Mouse (Mus musculus) heart, postnatal 0 days (tissue): Measurements from ENCODE around the gene Ints12.

ENCODE experiments used
- CTCF ChIP-seq: IDR thresholded peaks from 2 replicates; pipeline ENCODE4 v1.5.1; 2016; ENCODE audit warnings: antibody characterized with exemption, control low read depth, low read depth
- EP300 ChIP-seq: IDR thresholded peaks from 2 replicates; pipeline ENCODE4 v1.6.1; 2016; ENCODE audit warnings: antibody characterized with exemption, low read depth

DNA sequence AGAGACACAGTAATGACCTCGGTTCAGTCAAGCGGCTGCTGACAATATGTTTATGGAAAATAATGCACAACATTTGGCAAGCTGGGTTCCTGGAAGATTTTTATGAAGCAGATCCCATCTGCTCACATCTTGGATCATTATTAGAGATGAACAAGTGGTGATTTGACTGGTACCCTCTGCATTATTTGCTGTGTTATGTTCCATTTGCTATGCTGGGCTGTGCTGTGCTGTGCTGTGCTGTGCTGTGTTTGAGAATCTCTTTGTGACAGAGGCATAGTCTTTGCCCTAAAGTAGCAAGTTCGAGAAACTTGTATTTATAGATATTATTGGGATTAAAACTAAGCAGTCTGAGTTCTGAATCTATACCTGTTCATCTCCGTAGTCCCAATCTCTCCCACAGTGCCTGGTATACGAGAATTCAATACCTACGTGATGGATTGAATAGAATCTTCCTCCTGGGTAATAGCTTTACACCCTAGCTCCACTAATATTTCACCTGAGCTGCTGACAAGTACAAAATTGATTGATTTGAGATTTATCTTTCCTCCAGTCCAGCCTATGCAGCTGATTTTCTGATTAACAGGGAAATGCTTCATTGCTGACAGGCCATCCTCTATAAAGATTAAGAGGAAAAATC lies 53.0 kb downstream of the Ints12 start:
- TF ChIP-seq CTCF (no peak), EP300 (no peak)
